Mouse (Mus musculus) stomach, embryonic 14.5 days (tissue): ENCODE data around the gene Lamc3. TPM values are rescaled to one million over a fixed set of nuclear protein-coding genes. Genes with fewer than 3 reads are reported as not detected.

ENCODE experiments used
- ATAC-seq: fragments of 200-750 bp; cut with Nextera tagmentation; 2 replicates; pipeline ENCODE4 v1.8.0; 2017; ENCODE audit warnings: low read depth, moderate TSS enrichment; ENCODE audit not compliant: insufficient number of reproducible peaks, insufficient read depth, low FRiP score
- H3K27ac ChIP-seq: fragments of 300-500 bp; sonication (generic); 2 replicates; pipeline ENCODE4 v1.5.1; 2014; ENCODE audit warnings: mild to moderate bottlenecking, low read length, moderate library complexity, mixed read lengths
- H3K27me3 ChIP-seq: fragments of 300-500 bp; sonication (generic); 2 replicates; pipeline ENCODE4 v1.6.1; 2014; ENCODE audit warnings: low read length, control low read depth, mixed read lengths; ENCODE audit not compliant: control insufficient read depth, insufficient read depth
- H3K36me3 ChIP-seq: fragments of 300-500 bp; sonication (generic); 2 replicates; pipeline ENCODE4 v1.6.1; 2014; ENCODE audit warnings: mild to moderate bottlenecking, control low read depth, low read length, moderate library complexity, mixed read lengths; ENCODE audit not compliant: control insufficient read depth, insufficient read depth
- H3K4me1 ChIP-seq: fragments of 300-500 bp; sonication (generic); 2 replicates; pipeline ENCODE4 v1.6.1; 2014; ENCODE audit warnings: low read length, control low read depth, mixed read lengths; ENCODE audit not compliant: control insufficient read depth, insufficient read depth
- H3K4me2 ChIP-seq: fragments of 300-500 bp; sonication (generic); replicated peaks from 2 replicates; pipeline ENCODE4 v1.6.1; 2014; ENCODE audit warnings: low read depth, low read length, control low read depth
- H3K4me3 ChIP-seq: fragments of 300-500 bp; sonication (generic); 2 replicates; pipeline ENCODE4 v1.5.1; 2014; ENCODE audit warnings: low read depth, low read length, control low read depth
- H3K9ac ChIP-seq: fragments of 300-500 bp; sonication (generic); replicated peaks from 2 replicates; pipeline ENCODE4 v1.6.1; 2014; ENCODE audit warnings: low read depth, mild to moderate bottlenecking, control low read depth, low read length, moderate library complexity, mixed read lengths
- H3K9me3 ChIP-seq: fragments of 300-500 bp; sonication (generic); 2 replicates; pipeline ENCODE4 v1.6.1; 2016; ENCODE audit warnings: low read depth, low read length, control low read depth; ENCODE audit not compliant: control insufficient read depth
- WGBS: fragments of 180-500 bp; shearing (Covaris S2); extraction: QIAGEN DNeasy Blood & Tissue Kit; methylation state at CpG from one replicate; pipeline ENCODE4 v1.1.7; 2014; 5-methylcytosine and 5-hydroxymethylcytosine counted together
- polyA plus RNA-seq: library from polyadenylated mRNA; unstranded; fragments of >200 nt; fragmentation: Nextera tagmentation; extraction: Ambion mirVana; gene quantifications from 2 replicates; pipeline ENCODE4 v1.2.1, GENCODE M21; 2014

Gene Lamc3
- polyA plus RNA-seq, 1 experiment from 2014 or later, result 0.36 TPM

GRCm38 (mm10) chr2:31868538-31869164, 18.4 kb upstream of the Lamc3 start:
- no peak overlapping the region for H3K4me2 ChIP-seq
- no peak for ATAC-seq
- H3K36me3 ChIP-seq, result no peaks in the 10 kb centered on the region
- no peaks in the 10 kb centered on the region for H3K4me1 ChIP-seq
- WGBS, result 56% methylated on average over 10 of the region's 10 CpGs
- no peak overlapping the region for H3K4me3 ChIP-seq
- no peaks in the 10 kb centered on the region for H3K9me3 ChIP-seq
- no peak overlapping the region for H3K9ac ChIP-seq
- H3K27me3 ChIP-seq, result no peaks in the 10 kb centered on the region
- H3K27ac ChIP-seq, result no peak overlapping the region

- Histone ChIP-seq H3K4me2 (no peak overlapping the region), H3K9me3 (no peaks in the 10 kb centered on the region), H3K4me3 (no peak overlapping the region), H3K27ac (no peak overlapping the region), H3K27me3 (0 out of 2 replicates have a peak, but pooled peaks cover under 1% of the 10 kb centered on the region), H3K4me1 (no peaks in the 10 kb centered on the region), H3K36me3 (no peaks in the 10 kb centered on the region), H3K9ac (no peak overlapping the region)
- 93% methylated on average over 5 of the region's 5 CpGs for WGBS
- ATAC-seq, result no peak
Measured at GRCm38 (mm10) chr2:31869692-31870091, 17.4 kb upstream of the Lamc3 start.

GRCm38 (mm10) chr2:31870683-31871082, 16.4 kb upstream of the Lamc3 start:
- H3K4me2 ChIP-seq, result no peak overlapping the region
- H3K27ac ChIP-seq, result no peak overlapping the region
- no peaks in the 10 kb centered on the region for H3K9me3 ChIP-seq
- H3K36me3 ChIP-seq, result no peaks in the 10 kb centered on the region
- no peaks in the 10 kb centered on the region for H3K4me1 ChIP-seq
- no peak overlapping the region for H3K4me3 ChIP-seq
- ATAC-seq, result no peak
- 0 out of 2 replicates have a peak, but pooled peaks cover 2% of the 10 kb centered on the region for H3K27me3 ChIP-seq
- no peak overlapping the region for H3K9ac ChIP-seq
- 49% methylated on average over 3 of the region's 3 CpGs for WGBS

GRCm38 (mm10) chr2:31874290-31874855, 12.7 kb upstream of the Lamc3 start:
- Histone ChIP-seq H3K9me3 (no peaks in the 10 kb centered on the region), H3K4me1 (no peaks in the 10 kb centered on the region), H3K36me3 (no peaks in the 10 kb centered on the region), H3K4me2 (no peak overlapping the region), H3K4me3 (no peak overlapping the region), H3K27ac (no peak overlapping the region), H3K9ac (no peak overlapping the region), H3K27me3 (0 out of 2 replicates have a peak, but pooled peaks cover 5% of the 10 kb centered on the region)
- WGBS, result 68% methylated on average over 26 of the region's 26 CpGs
- no peak for ATAC-seq

GRCm38 (mm10) chr2:31876446-31876845, 10.6 kb upstream of the Lamc3 start:
- Histone ChIP-seq H3K9ac (no peak overlapping the region), H3K4me2 (no peak overlapping the region), H3K27ac (no peak overlapping the region), H3K36me3 (no peaks in the 10 kb centered on the region), H3K27me3 (0 out of 2 replicates have a peak, but pooled peaks cover 8% of the 10 kb centered on the region), H3K4me1 (no peaks in the 10 kb centered on the region), H3K9me3 (no peaks in the 10 kb centered on the region), H3K4me3 (no peak overlapping the region)
- WGBS, result 28% methylated on average over 12 of the region's 12 CpGs
- ATAC-seq, result no peak

GRCm38 (mm10) chr2:31878610-31879009, 8.5 kb upstream of the Lamc3 start:
- no peaks in the 10 kb centered on the region for H3K9me3 ChIP-seq
- H3K27me3 ChIP-seq, result 0 out of 2 replicates have a peak, but pooled peaks cover 8% of the 10 kb centered on the region
- H3K27ac ChIP-seq, result no peak overlapping the region
- H3K4me1 ChIP-seq, result no peaks in the 10 kb centered on the region
- H3K36me3 ChIP-seq, result no peaks in the 10 kb centered on the region
- no peak for ATAC-seq
- no peak overlapping the region for H3K9ac ChIP-seq
- WGBS, result 69% methylated on average over 17 of the region's 17 CpGs
- H3K4me2 ChIP-seq, result no peak overlapping the region
- no peak overlapping the region for H3K4me3 ChIP-seq

GRCm38 (mm10) chr2:31880868-31881267, 6.2 kb upstream of the Lamc3 start:
- WGBS, result 6% methylated on average over 14 of the region's 14 CpGs
- Histone ChIP-seq H3K27ac (no peak overlapping the region), H3K4me3 (no peak overlapping the region), H3K9me3 (no peaks in the 10 kb centered on the region), H3K4me2 (no peak overlapping the region), H3K4me1 (no peaks in the 10 kb centered on the region), H3K36me3 (no peaks in the 10 kb centered on the region), H3K27me3 (0 out of 2 replicates have a peak, but pooled peaks cover 6% of the 10 kb centered on the region), H3K9ac (no peak overlapping the region)
- ATAC-seq, result no peak

- no peaks in the 10 kb centered on the region for H3K36me3 ChIP-seq
- ATAC-seq, result no peak
- no peaks in the 10 kb centered on the region for H3K9me3 ChIP-seq
- no peak overlapping the region for H3K27ac ChIP-seq
- H3K4me3 ChIP-seq, result no peak overlapping the region
- no peak overlapping the region for H3K9ac ChIP-seq
- 42% methylated on average over 4 of the region's 4 CpGs for WGBS
- no peak overlapping the region for H3K4me2 ChIP-seq
- H3K27me3 ChIP-seq, result peaks cover 22% of the 10 kb centered on the region
- peaks cover 5% of the 10 kb centered on the region; the same call in 1 of the 2 replicates for H3K4me1 ChIP-seq
Measured at GRCm38 (mm10) chr2:31883061-31883460, 4.0 kb upstream of the Lamc3 start.
